Mouse (Mus musculus) mouse embryonic stem cell (cell line): ENCODE measurements around the gene Aldh1a3.

Experiments
- in situ Hi-C, 2 experiments: fragments of 300-500 bp; cut with MboI; formaldehyde crosslinking; loops; 1 replicate in 1 of 2; 3 replicates in 1 of 2; pipeline ENCODE4 v1.14.3; 2019 to 2020; ENCODE audit warnings: low sequenced_read_pairs in 2 of 2, low pct_unique_long_range_greater_than_20kb in 1 of 2, mixed read lengths in 1 of 2; ENCODE audit not compliant: unreplicated experiment in 1 of 2

Gene Aldh1a3

DNA sequence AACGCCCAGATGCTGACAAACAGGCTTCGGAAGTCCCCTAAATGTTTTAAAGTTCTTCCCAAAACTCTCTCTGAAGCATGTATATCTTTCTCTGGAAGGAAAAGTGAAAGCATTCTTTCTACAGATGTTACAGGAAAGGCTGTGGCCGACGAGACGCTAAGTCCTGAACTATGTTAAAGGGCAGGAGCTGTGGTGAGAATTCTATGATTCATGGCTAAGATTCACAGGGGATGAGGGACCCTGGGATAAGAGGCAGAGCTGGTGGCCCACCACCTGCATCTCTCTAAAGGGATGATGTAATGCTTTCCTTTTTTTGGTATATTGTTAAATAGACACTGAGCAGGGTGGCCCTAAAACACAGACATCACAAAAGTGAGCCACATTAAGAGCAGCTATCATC, 84.0 kb downstream of the Aldh1a3 start:
- in situ Hi-C loops, result no loop called here

DNA sequence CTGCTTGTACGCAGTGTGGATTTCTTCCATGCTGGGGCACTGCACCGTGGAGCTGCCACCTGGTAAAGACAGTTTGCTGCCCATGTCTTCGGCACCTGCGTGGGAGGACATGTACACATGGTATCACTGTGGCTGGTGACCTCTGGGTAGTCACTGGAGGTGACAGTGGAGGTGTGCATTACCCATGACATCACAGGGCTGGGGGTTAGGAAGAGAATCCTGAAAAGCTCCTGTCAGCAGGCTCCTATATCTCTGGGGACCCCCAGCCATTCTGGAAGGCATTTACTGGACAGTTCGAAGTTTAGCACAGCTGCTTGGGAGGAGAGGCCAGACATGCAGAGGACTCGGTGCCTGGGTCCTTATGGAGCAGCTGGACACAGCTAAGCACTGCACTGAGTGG, 84.5 kb downstream of the Aldh1a3 start:
- in situ Hi-C loops, result no loop called here

DNA sequence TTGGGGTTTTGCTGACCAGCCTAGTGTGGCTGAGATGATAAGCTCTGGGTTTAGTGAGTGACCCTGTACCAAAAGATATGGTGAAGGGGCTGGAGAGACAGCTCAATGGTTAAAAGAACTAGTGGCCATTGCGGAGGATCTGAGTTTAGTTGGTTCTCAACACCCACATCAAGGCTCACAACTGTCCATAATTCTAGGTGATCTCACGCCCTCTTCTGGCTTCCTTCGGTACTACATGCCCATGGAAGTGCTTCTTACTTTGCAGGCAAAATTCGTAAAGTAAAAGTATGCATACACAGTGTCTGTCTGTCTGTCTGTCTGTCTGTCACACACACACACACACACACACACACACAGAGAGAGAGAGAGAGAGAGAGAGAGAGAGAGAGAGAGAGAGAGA, 85.0 kb downstream of the Aldh1a3 start:
- in situ Hi-C loops, result no loop called here
